Mouse (Mus musculus) gastrocnemius, postnatal 25 days (tissue): ENCODE measurements around the gene Zscan22. TPM values are rescaled to one million over a fixed set of nuclear protein-coding genes. Genes with fewer than 3 reads are reported as not detected.
"Not testable (repeated sequence)": the region's sequence is repeated elsewhere in the genome, so short reads cannot be mapped to it uniquely, and the experiment has no call there.

Experiments
- DNase-seq: peaks from one replicate; pipeline ENCODE4 v3.0.0; 2022
- total RNA-seq, 2 experiments: library from RNA; stranded (reverse); gene quantifications; 1 replicate in 1 of 2; 2 replicates in 1 of 2; pipeline ENCODE4 v1.2.3; 2021

Gene Zscan22
- total RNA-seq, 2 experiments from 2014 or later = 2.7 to 3.4 TPM

DNA sequence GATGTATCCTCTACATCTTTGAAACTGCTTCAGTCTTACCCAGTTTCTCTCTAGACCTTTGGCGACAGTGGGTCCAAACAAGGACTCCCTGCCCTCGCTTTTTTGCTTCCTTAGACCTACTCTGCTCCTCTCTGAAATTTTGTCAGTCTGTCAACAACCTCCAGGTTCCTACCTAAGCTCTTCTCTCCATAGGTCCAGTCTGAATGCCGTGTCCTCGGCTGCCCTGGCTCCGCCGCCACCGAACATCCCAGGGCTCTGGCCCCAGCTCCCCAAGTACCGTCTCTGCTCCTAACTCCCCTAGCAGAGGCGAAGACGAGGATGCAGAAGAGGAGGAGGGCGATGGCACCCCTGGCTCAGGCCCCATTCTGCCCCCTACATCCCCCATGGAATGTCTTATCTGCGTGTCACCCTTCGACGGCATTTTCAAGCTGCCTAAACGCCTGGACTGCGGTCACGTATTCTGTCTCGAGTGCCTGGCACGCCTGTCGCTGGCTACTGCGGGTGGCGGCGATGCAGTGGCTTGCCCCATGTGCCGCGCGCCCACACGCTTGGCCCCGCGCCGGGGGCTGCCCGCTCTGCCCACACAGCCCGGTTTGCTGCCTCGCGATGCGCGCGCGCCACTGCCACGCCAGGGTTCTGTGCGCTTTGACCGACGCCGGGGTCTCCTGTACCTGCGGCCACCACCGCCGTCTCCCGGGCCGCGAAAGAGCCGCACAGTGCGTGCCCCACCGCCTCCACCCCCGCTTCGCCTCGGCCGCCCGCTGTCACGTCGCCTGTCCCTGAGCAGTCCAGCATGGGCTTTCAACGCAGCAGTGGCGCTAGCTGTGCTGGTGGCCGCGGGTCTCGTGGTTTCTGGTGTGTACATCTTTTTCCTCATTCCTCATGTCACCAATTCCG lies 30.3 kb downstream of the Zscan22 start:
- no peak for DNase-seq

DNA sequence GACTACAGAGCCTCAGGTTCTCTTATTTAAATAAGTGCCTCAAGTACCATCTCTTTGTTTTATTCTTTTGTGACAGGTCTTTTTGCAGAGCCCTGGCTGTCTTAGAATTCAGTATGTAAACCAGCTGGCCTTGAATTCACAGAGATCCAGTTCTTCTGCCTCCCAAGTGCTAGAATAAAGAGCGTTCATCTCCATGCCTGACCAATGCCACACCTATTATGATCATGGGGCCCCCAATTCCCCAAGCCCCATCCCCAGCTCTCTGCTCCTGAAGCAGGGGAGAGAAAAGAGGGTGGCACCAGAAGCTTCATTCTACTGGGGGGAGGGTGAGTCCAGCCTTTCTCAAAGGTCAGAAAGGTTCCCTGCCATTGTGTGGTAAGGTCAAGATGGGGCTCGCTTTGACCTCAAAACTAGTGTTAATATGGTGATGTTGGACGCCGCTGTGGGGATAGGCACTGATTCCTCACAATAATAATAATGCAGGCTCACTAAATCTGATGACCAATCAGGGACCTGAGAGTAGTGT lies 36.1 kb downstream of the Zscan22 start:
- no peak for DNase-seq

- DNase-seq = no peak
Measured at GRCm38 (mm10) chr7:12934808-12935207, 37.2 kb downstream of the Zscan22 start.

GRCm38 (mm10) chr7:12937254-12937803 lies 39.7 kb downstream of the Zscan22 start:
- DNase-seq = not testable (repeated sequence)

- no peak for DNase-seq
Measured at GRCm38 (mm10) chr7:12940599-12940998, 43.0 kb downstream of the Zscan22 start.

DNA sequence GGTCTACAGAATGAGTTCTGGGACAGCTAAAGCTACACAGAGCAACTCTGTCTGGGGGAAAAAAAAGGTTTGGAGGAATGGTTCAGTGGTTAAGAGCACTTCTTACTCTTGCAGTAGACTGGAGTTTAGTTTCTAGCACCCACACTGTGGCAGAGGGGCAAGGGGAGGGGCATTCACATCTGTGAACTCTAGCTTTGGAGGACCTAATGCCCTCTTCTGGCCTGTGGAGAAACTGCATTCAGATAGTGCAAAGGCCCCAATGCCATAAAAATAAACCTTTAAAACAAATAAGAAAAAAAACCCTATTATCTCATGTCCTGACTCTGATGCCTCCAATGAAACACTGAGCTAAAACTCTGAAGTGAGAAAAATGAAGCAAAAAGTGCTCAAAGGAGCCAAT lies 45.9 kb downstream of the Zscan22 start:
- no peak for DNase-seq

DNA sequence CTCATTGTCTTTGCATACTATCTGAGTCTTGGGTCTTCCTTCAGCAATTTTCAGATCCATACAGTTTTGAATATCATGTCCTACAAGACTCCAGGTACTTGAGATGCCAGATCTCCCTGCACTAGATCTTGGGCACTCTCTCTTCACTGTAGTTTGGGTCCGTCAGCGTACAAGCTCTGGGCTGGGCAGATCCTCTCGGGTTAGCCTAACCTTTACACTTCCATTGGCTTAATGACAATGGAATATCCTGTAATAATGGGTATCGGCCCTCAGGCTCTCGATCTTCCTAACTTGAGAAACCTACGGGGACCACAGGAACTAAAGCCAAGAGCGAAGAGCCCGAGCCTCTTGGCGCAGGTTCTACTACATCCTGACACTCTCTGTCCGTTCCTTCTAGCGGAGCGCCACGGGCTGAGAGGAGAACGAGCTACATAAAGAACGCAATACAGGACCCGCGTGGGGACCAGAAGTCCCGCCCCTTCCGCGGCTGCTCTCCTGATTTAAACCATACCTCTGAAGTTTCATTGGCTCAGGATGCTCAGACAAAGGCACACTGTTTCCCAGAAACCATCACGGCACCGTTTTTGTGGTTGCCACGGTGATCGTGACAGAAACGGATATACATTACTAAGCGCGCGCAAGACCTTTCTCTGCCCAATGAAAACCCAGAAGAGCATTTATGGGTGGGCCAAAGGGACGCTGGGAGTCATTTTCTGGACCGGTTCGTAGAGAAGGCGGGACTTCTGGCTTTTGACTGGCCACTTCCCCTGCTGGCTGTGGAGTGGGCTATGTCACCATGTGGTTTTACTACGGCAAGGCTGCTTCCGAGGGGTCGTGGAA lies 51.6 kb downstream of the Zscan22 start:
- DNase-seq = peak; percentile 91

GRCm38 (mm10) chr7:12949872-12950229 lies 52.2 kb downstream of the Zscan22 start:
- DNase-seq = no peak

- no peak for DNase-seq
Measured at GRCm38 (mm10) chr7:12954896-12955295, 57.3 kb downstream of the Zscan22 start.

- no peak for DNase-seq
Measured at GRCm38 (mm10) chr7:12957511-12957910, 59.9 kb downstream of the Zscan22 start.

Other genes starting within 250 kb of the Zscan22 start
- gene Vmn2r55, start 212.8 kb upstream of the Zscan22 start, total RNA-seq = not detected
- not detected for gene Vmn2r56, start 162.8 kb upstream of the Zscan22 start, total RNA-seq
- gene Zscan18, start 94.2 kb upstream of the Zscan22 start, total RNA-seq = 1 to 10 TPM; 1.4 to 1.6 TPM
- 1 to 10 TPM; 3.7 to 4.6 TPM for gene Zfp329, start 79.0 kb upstream of the Zscan22 start, total RNA-seq
- 10 to 100 TPM in 1 of 2 experiments, 1 to 10 TPM in 1; 8.9 to 10.3 TPM for gene Zfp110, start 63.1 kb upstream of the Zscan22 start, total RNA-seq
- gene Zfp128, start 16.6 kb upstream of the Zscan22 start, total RNA-seq = 1 to 10 TPM; 2.4 TPM
- 100 to 1,000 TPM; 498 to 510 TPM for gene Rps5, start 24.5 kb downstream of the Zscan22 start, total RNA-seq
- under 1 TPM; 0.21 to 0.33 TPM for gene Rnf225, start 29.6 kb downstream of the Zscan22 start, total RNA-seq
- 1 to 10 TPM; 2.0 to 2.2 TPM for gene Zfp324, start 68.0 kb downstream of the Zscan22 start, total RNA-seq
- 1 to 10 TPM; 2.1 to 2.4 TPM for gene Zfp446, start 80.0 kb downstream of the Zscan22 start, total RNA-seq
- not detected for gene Slc27a5, start 100.4 kb downstream of the Zscan22 start, total RNA-seq
- 10 to 100 TPM; 59.1 to 60.7 TPM for gene Trim28, start 101.3 kb downstream of the Zscan22 start, total RNA-seq
- 1 to 10 TPM; 2.7 to 4.9 TPM for gene Zbtb45, start 112.2 kb downstream of the Zscan22 start, total RNA-seq
- gene Chmp2a, start 137.0 kb downstream of the Zscan22 start, total RNA-seq = 10 to 100 TPM; 76.1 to 89.9 TPM
- 100 to 1,000 TPM; 132 to 138 TPM for gene Ube2m, start 140.5 kb downstream of the Zscan22 start, total RNA-seq
- gene Mzf1, start 156.9 kb downstream of the Zscan22 start, total RNA-seq = under 1 TPM; 0.54 to 0.75 TPM
- not detected for gene Vmn1r85, start 197.4 kb downstream of the Zscan22 start, total RNA-seq
- gene Vmn1r86, start 222.1 kb downstream of the Zscan22 start, total RNA-seq = not detected
- not detected for gene Vmn1r87, start 242.3 kb downstream of the Zscan22 start, total RNA-seq